Mouse (Mus musculus): Measurements from ENCODE around the gene Kptn.

Kptn gene

DNA sequence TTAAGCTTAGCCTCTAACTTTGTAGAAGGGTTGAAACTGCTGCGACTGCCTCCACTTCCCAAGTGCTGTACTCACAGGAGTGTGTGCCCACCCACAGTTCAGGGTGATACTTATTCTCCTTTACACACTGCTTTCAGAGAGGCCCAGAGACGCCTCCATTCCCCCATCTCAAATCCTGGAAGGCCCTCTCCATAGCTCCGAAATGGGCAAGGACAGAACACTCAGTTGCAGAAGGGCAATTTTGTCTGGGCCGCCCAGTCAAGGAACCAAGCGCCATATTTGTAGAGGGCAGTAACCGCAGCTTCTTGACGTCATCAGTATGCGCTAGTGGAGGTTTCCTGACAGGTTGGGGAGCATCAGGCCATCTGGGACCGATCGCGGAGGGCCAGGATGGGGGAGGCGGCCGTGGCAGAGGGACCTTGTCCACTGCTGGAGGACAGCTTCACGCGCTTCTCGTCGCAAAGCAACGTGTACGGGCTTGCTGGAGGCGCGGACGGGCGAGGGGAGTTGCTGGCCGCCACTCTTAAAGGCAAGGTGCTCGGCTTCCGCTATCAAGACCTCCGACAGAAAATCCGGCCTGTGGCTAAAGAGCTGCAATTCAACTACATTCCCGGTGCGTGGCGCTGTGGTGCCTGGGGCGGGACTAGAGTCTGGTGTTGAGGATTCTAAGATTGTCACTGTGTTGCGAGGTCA lies at the start of gene Kptn:
Kptn (plus strand) TSS at position 327 of the 693 bp plus-strand sequence.
- DNase-seq (ENCODE audit: low spot score): peak; percentile 78

DNA sequence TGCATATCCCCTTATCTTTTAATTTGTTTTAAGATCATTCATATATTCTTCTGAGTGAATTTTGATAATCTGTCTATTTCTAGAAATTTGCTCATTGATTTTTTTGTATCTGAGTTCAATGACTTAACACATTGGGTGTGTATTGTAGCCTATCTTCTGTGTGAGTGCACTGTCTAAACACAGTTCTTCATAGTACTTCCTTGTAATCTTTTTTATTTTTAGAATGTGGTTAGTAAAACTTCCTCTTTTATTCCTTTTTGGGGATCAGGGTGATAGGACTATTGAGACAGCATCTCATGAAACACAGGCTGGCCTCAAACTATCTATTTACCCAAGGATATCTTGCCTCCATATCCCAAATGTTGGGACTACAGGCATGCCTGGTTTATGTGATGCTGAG lies 48.8 kb upstream of the Kptn start:
- no peak for DNase-seq (ENCODE audit: low spot score)

DNA sequence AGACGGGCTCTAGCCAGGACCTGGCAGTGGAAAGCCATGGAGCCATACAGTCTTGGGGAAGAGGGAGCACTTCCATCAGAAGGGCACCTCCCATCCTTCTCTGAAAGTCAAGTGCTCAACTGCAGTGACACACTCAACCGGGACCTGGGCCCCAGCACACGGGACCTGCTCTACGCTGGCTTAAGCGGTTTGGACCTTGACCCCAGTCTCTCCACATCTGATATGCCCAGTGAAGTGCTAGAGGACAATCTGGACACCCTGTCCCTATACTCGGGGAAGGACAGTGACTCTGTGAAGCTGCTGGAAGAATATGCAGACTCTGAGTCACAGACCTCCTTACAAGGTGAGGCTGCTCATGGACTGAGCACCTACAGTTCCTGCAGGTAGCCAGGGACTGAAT lies 47.8 kb upstream of the Kptn start:
- no peak for DNase-seq (ENCODE audit: low spot score)

DNA sequence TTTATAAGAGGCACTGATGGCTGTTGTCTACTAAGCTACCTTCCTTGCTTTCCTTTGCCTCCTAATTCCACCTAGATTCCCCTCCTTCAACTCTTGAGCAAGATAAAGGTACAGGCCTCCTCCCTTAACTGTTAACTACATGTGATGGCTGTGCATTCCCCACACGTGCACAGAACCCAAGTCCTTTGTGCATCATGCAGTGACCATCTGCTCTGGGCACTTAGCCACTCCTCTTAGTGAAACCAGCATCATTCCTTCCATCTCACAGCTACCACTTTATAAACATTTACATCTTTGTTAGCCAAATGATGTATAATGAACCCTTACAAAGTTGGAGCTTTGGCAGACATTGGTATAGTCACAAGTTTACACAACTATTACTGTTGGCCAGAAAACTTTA lies 39.7 kb upstream of the Kptn start:
- no peak for DNase-seq (ENCODE audit: low spot score)

DNA sequence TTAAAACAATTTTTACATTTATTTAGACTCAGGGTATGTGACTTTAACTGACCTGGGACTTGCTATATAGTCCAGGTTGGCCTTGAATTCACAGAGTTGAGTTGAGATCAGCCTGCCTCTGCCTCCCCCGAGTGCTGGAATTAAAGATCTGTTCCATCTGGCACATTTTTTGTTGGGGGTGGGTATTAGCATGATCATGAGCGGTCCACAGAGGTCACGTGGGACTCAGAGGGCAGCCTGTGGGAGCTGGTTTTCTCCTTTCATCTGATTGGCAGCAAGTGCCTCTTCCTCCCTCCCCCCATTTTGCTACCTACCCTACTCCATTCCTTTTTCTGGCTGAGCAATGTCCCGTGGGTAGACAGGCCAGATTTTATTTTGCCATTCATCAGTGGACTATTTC lies 39.1 kb upstream of the Kptn start:
- no peak for DNase-seq (ENCODE audit: low spot score)

DNA sequence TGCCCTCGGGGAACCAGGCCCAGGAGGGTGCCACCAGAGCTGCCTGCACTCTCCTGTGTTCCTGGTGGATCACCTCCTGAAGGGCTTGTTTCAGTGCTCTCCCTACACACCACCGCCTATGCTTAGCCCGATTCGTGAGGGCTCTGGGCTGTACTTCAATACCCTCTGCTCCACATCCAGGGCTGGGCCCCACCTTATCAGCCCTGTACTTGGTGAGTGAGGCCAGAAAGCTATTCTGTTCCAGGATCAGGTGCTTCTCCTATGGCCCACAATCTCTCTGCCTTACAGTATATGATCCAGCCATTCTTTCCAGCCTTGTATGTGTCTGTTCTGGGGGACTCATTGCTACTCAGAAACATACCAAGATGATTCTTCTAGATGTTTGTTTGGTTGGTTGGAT lies 36.3 kb upstream of the Kptn start:
- no peak for DNase-seq (ENCODE audit: low spot score)

DNA sequence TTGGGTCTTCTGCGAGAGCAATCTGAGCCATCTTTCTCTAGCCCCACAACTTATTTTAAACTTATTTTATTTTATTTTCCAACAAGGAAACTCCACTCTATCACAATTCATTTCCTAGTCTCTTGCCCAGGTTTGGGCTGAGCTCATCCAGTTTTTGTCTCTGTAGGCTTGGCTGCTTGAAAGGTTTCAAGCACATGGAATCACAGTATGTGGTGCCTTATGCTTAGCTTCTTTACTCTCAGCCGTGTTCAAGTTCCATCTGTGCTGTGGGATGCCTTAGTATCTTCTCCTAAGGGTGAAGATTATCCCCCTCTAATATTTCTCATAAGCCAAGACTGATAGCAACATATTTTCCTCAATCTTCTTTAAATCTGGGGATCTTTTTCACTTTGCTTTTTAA lies 32.1 kb upstream of the Kptn start:
- no peak for DNase-seq (ENCODE audit: low spot score)

DNA sequence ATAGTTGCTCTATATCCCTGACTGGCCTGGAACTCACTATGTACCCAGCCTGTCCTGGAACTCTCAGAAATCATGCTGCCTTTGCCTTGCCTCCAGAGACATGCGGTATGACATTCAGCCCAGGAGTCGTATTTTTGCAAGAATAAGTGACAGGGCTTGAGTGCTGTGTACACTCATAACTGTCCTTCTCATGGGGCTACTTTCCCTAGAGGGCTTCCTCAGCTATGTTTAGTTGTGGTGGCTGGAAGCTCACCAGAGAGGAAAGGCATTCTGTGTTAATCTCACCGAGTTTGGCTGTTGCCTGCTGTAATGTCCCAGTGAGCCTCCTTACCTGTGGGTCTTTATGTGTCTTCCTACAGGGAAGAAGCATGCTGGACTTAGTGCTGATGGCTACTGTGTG lies 25.1 kb upstream of the Kptn start:
- DNase-seq (ENCODE audit: low spot score): no peak

DNA sequence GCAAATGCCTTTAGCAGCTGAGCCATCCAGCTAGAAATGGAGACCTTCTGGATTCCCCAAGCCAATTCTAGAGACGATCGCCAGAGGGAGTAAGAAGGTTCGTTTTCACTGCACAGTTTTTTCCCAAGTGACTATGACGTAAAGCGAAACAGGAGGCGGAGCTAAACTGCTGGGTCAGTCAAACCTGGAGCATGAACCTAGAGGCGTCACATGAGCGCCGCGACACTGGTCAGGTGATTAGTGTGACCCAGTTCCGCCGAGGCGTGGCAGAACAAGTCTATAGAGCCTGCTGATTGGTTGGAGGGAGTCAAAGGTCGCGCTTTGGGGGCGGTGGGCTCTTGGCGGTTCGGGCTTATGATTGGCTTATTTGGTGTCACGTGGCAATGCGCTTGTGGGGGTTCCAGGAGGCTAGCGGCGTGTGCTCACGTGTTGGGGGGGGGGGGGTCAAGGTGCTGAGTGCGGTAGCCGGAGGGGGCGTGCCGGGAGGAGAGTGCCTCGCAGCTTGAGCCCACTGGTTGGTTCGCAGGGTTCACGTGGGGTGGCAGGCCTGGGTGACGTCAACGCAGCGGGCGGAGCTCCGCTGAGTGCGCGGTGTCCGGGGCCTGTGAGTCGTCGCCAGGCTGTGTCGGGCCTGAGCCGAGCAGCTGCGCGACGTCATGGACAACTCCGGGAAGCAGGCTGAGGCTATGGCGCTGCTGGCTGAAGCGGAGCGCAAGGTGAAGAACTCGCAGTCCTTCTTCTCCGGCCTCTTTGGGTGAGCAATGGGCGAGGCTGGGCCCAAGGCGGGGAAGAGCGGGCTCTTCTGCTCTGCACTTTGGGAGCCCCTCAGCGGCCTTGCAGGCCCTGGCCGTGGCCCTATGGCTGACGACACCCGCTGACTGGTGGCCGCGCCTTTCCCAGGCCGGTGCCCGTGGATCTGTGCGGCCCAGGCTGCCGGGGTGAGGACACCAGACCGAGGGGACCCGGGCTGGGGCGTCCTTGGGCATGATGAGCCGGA lies 21.4 kb upstream of the Kptn start, which contains the start of gene Napa:
Napa (plus strand) TSS at position 438 of the 997 bp plus-strand sequence.
- peak; percentile 100 for DNase-seq (ENCODE audit: low spot score)

DNA sequence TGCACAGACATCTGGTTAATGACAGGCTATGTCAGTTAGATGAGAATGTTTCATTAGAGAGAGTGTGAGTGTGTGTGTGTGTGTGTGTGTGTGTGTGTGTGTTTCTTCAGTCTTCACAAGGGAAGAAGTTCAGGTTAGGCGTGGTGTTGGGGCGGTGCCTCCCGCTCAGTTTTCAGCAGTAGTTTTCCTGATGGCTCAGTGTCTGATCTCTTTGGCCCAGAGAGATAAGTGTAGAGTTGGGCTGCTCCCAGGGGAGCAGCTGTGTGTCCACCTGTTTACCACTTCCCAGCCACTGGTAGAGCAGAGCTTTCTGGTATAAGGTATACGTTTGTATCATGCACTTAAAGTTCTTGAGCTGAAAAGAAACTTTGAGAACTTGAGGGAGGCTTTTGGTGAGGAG lies 19.8 kb upstream of the Kptn start:
- no peak for DNase-seq (ENCODE audit: low spot score)

DNA sequence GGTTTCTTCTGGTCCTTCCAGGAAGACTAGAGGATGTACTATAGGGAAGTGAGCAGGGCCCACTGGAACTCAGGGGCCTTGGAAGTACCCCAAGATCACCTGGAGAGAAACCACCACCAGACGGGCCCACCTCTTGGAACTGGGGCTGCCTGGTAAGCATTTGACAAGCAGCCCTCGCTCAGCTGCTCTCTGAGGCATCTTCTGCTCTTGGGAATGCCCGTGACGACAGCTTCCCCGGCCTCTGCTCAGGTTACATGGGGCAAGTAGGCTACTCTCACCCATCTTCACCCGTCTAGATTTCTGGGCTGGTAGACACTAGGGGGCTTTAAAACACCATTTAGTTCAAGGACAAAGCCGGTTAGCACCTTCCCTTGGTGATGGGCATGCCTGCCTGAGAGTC lies 18.6 kb upstream of the Kptn start:
- no peak for DNase-seq (ENCODE audit: low spot score)

DNA sequence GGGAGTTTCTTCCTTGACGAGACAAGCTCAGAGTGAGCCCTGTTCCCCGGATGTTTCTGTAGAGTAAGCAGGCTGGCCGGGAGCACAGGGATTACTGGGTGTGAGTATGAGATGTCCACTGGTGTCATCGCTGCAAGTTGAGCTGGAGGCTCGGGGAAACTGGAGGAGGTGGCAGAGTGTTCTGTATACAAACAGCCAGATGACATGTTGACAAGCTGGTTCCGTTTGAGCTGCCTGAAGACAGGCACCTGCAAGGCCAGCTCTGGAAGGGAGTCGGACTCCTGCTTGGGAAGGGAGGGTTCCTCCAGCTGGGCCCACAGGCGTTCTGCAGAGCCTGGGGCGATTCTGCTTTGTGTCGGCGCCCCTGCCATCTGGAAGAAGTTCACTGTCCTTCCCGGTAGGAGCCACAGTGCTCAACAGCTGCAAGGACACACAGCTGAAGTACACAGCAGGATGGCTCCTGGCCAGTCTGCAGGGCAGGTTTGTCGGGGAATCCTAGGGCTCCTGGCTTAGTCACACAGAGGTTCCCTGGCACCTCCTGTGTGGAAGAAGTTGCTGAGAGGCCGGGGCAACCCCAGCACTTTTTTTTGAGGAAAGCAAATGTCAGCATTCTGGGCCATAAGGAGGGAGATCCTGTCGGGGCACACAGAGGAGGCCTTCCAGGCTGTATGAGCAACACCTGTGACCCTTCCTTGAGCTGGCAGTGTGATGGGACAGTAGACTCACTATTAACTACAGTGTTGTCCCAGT lies 17.8 kb upstream of the Kptn start:
- DNase-seq (ENCODE audit: low spot score): no peak

DNA sequence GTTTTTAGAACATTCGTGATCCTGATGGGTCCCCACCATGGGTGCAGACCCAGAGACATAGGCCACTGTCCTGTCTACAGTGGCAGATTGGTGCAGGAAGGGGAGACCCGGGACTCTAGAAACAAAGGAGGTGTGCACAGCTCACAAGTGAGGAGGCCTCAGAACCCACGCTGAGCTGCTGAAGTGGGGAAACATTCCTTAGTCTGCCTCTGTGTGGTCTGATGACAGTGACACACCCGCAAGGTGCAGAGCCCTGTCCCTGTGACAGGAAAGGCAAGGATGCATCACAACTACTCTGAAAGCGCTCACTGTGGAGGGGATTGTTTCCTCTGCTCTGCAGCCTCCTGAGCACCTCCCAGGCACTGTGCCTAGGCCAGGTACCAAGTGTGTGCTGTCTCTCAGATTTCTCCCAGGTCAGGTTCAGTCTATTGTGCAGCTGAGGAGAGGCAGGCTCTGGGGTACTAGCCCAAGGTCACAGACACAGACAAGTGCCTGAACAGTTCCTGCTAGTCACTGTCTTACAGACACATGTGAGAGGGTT lies 16.9 kb upstream of the Kptn start:
- no peak for DNase-seq (ENCODE audit: low spot score)

DNA sequence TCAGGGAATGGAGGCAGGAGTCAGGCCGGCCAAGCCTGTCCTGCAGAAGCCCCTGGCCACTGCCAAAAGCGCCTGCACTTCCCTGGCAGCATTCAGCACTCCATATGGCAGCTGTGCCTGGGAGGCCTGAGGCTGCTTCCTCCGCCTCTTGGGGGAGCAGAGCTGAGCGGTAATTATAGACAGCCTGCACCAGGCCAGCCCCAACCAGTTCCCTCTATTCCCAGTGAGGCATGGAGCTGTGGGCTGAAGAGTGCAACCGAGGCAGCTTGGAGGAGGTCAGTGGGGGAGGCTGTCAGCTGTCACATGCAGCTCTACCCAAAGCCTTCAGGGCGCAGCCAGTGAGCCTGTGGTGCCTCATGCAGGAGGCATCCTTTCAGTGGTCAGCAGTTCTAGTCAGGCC lies 15.9 kb upstream of the Kptn start:
- DNase-seq (ENCODE audit: low spot score): no peak

DNA sequence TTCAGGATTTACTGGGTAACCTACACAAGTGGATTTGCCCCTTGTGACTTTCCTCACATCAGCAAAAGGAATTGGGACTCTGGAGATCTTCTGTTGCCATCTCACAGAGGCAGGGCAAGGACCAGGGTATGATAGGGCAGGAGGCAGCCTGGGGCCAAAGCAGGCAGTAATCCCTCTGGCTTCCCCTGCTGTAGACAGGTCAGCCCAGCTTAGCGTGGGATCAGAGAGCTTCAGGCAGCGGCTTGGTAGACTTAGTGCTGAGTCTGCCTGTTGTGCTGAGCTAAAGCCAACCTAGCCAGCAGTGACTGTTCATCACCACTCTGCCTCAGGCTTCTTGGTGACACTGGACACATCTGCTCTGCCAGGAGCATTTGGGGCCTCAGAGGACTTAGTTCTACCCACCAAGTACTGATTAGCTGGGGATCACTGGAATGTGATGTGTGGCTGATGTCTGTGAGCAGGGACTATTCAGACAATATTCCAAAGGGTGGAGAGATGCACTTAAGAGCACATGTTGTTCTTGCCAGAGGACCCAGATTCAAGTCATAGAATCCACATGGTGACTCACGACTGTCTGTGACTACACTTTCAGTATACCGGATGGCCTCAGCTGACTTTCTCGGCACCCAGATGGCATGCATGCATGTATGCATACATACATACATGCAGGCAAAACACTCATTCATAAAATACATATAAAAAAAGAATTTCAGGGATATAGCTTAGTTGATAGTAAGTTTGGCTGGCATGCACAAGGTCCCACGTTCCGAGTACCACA lies 14.9 kb upstream of the Kptn start:
- no peak for DNase-seq (ENCODE audit: low spot score)

DNA sequence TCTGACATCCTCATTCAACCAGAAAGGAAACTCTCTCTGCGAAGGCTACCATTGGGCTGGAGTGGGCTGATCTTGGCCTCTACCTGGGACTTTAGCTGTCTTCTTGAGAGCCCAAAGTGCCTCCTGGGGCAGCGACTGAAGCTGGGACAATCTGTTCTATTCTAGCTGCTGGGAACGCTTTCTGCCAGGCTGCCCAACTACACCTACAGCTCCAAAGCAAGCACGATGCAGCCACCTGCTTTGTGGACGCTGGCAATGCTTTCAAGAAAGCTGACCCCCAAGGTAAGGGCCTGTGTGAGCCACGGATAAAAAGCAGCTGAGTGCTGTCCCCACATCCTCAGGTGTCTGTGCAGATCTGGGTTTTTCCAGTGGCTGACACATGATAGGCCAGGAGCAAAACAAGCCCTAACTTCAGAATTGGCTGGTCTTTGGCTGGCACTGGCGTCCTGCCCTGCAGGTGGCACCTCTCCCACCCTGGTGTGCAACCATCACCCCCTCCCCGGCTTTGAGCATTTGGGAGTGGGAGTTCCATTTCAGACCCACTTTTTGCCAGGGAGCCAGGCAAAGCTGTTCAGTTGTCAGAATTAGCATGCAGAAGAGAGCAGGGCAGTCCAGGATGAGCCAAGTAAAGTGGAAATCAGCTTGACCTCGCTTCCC lies 10.7 kb upstream of the Kptn start:
- DNase-seq (ENCODE audit: low spot score): no peak

DNA sequence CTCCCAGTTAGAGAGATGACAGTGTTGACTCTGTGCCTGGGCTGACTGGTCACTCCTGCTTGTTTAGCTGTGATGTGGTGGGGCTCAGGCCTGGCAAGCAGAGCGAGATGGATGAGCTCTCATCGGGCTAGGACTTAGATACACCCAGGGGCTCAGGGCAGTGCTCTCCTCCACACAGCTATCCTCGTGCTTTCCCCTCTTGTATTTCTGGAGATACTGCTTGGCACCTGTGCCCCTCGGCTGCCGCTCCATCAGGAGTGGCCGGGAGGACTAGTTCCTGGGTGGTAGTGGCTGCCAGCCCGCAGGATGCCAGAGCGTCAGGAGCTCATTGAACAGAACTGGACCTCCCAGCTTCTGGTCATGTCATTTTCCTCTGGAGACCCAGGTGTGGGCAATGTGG lies 9.5 kb upstream of the Kptn start:
- DNase-seq (ENCODE audit: low spot score): no peak

DNA sequence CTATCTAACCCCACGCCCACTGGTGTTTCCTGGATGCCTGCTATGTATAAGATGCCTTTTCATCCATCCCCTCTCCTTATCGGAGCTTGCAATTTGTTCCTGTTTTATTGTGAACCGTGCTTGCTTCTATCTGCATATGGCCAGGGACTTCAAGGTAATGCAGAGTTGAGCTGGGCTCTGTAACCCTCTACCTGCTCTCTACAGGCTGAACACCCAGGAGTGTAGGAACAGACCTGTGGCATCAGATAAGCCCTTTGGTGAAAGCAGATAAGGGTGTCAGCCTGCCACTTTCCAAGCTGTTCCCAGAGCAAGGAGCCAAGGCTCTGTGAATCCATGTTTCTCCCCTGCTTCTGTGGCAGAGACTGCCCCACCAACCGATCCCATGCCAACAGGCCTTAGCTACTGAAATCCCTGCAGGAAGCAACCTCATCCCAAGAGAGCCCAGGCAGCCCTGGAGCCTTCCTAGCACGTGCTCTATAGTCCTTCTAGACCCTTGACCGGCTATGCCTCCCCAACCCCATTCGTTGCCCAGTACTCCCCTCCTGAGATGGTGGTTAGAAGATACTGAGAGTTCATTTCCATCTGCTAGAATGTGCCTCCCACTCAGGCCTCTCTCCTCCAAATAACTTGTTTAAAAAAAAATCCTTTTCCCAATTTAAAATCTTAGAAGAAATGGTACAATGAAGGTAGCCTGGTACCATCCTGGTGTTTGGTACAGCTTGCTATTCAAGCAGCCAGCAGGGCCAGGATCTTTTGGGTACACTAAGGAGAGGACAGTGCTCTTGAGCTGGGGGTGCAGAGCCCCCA lies 8.2 kb upstream of the Kptn start:
- no peak for DNase-seq (ENCODE audit: low spot score)

DNA sequence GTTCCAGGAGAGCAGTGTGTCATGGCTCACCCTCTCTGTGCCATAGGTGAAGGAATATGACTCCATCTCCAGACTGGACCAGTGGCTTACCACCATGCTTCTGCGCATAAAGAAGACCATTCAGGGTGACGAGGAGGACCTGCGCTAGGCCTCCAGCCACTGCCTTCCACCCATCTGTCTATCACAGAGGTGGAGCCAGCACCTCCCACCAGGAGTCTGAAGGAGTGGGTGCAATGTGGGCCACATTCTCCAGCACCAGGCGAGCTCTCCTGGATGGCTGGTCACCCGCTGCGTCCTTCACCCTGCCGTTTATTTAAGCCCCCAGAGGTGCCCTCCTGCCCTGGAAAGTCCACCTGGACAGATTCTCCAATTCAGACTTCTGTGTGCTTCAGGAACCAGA lies 3.3 kb upstream of the Kptn start:
- DNase-seq (ENCODE audit: low spot score): no peak

DNA sequence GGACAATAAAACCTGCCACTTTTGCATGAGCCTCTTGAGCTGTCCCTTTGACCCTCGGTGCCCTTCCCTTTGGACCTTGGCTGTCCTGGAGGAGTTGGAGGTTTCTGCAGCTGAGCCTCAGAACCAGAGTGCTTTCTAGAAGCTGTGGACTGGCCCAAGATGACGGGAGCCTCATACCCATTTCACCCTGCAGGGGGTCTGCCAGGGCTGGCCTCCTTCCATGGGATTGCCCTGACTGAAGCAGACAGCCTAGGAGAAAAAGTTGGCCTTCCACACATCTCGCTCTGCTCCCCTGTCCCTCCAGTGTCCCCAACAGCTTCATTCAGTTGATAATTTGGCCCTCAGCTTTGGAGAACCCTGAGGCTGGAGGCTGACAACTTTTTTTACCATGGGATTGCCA lies 2.6 kb upstream of the Kptn start:
- no peak for DNase-seq (ENCODE audit: low spot score)

All from ovary, adult 18-20 months (tissue).